Mouse (Mus musculus) lung, embryonic 15.5 days (tissue): ENCODE data around the gene Nsun2. TPM values are rescaled to one million over a fixed set of nuclear protein-coding genes. Genes with fewer than 3 reads are reported as not detected.
A peak's percentile ranks its signal among the peaks of the same experiment; 100 is the strongest.

Source experiments
- ATAC-seq: fragments of 200-750 bp; cut with Nextera tagmentation; 2 replicates; pipeline ENCODE4 v1.8.0; 2017; ENCODE audit warnings: moderate number of reproducible peaks, borderline replicate concordance; ENCODE audit not compliant: low FRiP score, low TSS enrichment; ENCODE audit errors: extremely low read depth
- H3K27ac ChIP-seq: fragments of 300-500 bp; sonication (generic); 2 replicates; pipeline ENCODE4 v1.5.1; 2015; ENCODE audit warnings: moderate library complexity, mild to moderate bottlenecking, inconsistent platforms
- H3K27me3 ChIP-seq: fragments of 300-500 bp; sonication (generic); 2 replicates; pipeline ENCODE4 v1.6.1; 2015; ENCODE audit warnings: inconsistent platforms
- H3K36me3 ChIP-seq: fragments of 300-500 bp; sonication (generic); 2 replicates; pipeline ENCODE4 v1.6.1; 2015; ENCODE audit warnings: inconsistent platforms
- H3K4me1 ChIP-seq: fragments of 300-500 bp; sonication (generic); 2 replicates; pipeline ENCODE4 v1.6.1; 2015; ENCODE audit warnings: inconsistent platforms
- H3K4me2 ChIP-seq: fragments of 300-500 bp; sonication (generic); 2 replicates; pipeline ENCODE4 v1.6.1; 2015; ENCODE audit warnings: inconsistent platforms, mild to moderate bottlenecking, moderate library complexity
- H3K4me3 ChIP-seq: fragments of 300-500 bp; sonication (generic); 2 replicates; pipeline ENCODE4 v1.5.1; 2015; ENCODE audit warnings: mild to moderate bottlenecking, inconsistent platforms
- H3K9ac ChIP-seq: fragments of 300-500 bp; sonication (generic); 2 replicates; pipeline ENCODE4 v1.6.1; 2015; ENCODE audit warnings: inconsistent platforms
- H3K9me3 ChIP-seq: fragments of 300-500 bp; sonication (generic); 2 replicates; pipeline ENCODE4 v1.6.1; 2016; ENCODE audit warnings: inconsistent platforms
- WGBS: fragments of 180-500 bp; shearing (Covaris S2); methylation state at CpG from one replicate; pipeline ENCODE4 v1.1.7; 2015; 5-methylcytosine and 5-hydroxymethylcytosine counted together
- polyA plus RNA-seq: library from polyadenylated mRNA; unstranded; fragments of >200 nt; fragmentation: Nextera tagmentation; extraction: Ambion mirVana; gene quantifications from 2 replicates; pipeline ENCODE4 v1.2.1, GENCODE M21; 2015

Nsun2 gene
- 112 and 113 TPM in 2 replicates for polyA plus RNA-seq

DNA sequence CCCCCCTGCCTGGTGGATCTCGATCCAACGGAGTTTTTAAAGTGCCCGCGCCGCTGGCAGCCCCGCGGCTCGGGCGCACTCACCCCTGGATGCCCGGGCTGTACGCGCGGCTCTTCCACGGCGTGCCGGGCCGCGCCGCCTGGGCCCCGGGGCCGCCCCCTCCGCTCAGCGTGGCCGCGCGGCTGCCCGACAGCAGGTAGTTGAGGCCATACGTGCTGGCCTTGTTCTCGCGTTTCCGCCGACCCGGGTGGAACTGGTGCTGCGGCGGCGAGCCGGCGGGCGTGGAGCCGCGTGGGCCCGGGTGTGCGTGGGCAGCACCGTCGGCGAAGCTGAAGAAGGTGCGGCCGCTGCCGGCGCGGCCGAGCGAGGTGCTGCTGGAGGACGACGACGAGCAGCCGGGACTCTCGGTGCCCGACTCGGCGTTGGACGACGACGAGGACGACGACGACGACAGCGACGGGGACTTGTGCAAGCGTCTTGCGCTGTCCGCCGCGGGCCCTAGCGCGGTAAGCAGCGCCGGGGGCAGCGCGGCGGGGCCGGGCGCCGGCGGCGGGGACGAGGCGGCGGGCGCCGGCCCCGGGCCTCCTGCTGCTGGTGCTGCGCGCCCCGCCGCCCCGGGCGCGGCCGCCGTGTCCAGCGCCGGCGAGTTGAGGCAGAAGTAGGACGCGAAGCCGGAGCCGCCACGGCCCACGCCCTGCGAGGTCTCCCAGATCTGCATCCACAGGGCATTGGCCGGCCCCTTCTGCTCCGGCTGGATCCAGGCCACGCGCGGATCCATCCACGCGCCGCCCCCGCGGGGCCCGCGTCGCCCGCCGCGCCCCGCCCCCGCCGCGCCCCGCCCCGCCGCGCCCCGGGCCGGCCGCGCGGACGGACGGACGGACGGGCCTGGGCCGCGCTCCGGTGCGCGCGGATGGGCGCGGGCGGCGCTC is at the start of gene Nsun2:
Gene Nsun2, plus strand, starts transcription at position 342 of the 929 bp plus-strand sequence.
- peak within 1 kb of the TSS; percentile 95 for H3K27ac ChIP-seq
- peak within 1 kb of the TSS; percentile 62 for H3K9ac ChIP-seq
- H3K36me3 ChIP-seq: peaks cover 11% of the 10 kb centered on the region
- no peaks in the 10 kb centered on the region for H3K27me3 ChIP-seq
- H3K4me3 ChIP-seq: peak within 1 kb of the TSS; percentile 66
- under 1% methylated on average over 133 of the region's 155 CpGs for WGBS
- H3K9me3 ChIP-seq: no peaks in the 10 kb centered on the region
- peak within 1 kb of the TSS; percentile 77 for H3K4me2 ChIP-seq
- peaks cover 40% of the 10 kb centered on the region for H3K4me1 ChIP-seq
- ATAC-seq: no peak

DNA sequence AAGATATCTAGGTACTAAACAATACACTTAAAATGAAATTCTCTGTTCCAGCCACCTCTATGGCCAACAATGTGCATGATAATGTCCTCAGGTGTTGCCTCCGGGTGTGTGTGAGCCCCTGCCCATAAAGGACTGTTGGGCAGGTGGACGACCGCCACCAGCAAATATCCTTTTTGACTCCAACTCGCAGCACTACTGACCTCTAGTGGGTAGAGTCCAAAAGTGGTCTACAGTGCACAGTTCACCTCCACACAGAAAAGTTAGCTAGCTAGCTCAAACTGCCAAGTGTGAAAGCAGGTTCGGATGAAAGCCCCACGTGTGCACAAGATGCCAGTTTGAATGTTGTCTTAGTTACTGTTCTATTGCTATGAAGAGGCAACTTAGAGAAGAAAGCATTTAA is 48.2 kb upstream of the Nsun2 start:
- 11% methylated on average over 6 of the region's 6 CpGs for WGBS
- H3K4me1 ChIP-seq: peaks cover 45% of the 10 kb centered on the region
- H3K9ac ChIP-seq: no peak overlapping the region
- no peaks in the 10 kb centered on the region for H3K36me3 ChIP-seq
- H3K27me3 ChIP-seq: peaks cover 80% of the 10 kb centered on the region
- no peak overlapping the region for H3K27ac ChIP-seq
- H3K4me2 ChIP-seq: no peak overlapping the region
- no peak for ATAC-seq
- H3K9me3 ChIP-seq: no peaks in the 10 kb centered on the region
- H3K4me3 ChIP-seq: no peak overlapping the region

DNA sequence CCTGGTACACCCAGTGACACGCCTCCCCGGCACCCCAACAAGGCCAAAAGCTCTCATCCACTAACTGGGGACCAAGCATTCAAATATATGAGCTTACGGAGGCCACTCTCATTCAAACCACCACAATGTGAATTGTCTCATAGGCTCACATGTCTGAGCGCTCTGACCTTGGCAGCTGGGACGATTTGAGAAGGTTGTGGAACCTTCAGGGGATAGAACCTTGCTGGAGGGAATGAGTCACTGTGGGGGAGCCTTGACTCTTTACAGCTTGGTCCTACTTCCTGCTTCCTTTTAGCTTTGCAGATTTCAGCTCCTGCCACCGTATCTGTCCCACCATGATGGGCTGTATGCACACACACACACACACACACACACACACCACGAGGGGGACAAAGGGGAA is 47.7 kb upstream of the Nsun2 start:
- no peak overlapping the region for H3K4me3 ChIP-seq
- ATAC-seq: no peak
- H3K9ac ChIP-seq: no peak overlapping the region
- no peak overlapping the region for H3K4me2 ChIP-seq
- H3K27me3 ChIP-seq: peaks cover 76% of the 10 kb centered on the region
- H3K36me3 ChIP-seq: no peaks in the 10 kb centered on the region
- peaks cover 45% of the 10 kb centered on the region for H3K4me1 ChIP-seq
- no peaks in the 10 kb centered on the region for H3K9me3 ChIP-seq
- 64% methylated on average over 7 of the region's 7 CpGs for WGBS
- H3K27ac ChIP-seq: no peak overlapping the region

DNA sequence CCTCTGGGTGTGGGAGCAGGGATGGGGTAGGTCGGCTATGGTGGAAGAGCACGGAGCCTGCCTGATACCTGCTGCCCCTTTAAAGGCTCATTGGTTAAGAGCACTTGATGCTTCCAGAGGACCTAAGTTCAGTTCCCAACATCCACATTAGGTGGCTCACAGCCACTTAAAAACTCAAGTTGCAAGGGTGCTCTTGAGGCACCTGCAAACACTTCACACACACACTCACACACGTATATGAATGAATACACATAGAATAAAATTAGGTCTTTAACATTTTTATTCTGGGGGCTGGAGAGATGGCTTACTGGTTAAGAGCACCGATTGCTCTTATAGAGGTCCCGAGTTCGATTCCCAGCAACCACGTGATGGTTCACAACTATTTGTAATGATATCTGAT is 46.4 kb upstream of the Nsun2 start:
- no peak overlapping the region for H3K4me3 ChIP-seq

DNA sequence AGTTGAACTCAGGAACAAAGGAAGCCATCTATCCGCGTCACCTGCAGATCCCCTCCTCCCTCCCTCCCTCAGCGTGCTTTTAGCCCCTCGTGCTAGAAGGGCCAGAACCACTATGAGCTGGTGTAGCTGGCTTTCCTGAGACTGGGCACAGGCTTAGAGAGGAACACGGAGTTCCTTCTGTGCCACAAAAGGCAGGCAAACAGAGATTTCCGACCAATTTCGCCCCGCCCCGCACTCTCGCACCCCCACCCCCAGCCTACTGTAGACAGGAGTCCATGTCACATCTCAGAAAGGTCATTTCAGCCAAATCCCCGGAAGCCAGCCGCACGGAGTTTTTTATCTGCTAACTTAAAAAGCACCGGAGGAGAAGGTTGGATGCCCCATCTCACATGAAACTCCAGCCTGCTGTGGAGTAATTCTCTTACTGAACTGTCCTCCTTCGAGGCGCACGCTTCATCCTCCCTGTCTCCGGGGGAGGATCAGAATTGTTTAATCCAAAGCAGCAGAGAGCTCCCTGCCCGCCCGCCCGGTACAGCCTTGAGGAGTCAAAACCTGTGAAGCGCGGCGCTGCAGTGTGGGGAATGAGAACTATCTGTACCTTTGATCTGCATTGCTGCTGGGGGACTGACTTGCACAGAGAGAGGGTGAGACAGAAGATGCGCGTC is 45.8 kb upstream of the Nsun2 start:
- Histone ChIP-seq H3K4me1 (peaks cover 32% of the 10 kb centered on the region), H3K27ac (no peak overlapping the region), H3K4me3 (peak overlapping the region; percentile 18), H3K9me3 (no peaks in the 10 kb centered on the region), H3K9ac (no peak overlapping the region), H3K4me2 (peak overlapping the region; percentile 53), H3K27me3 (peaks cover 60% of the 10 kb centered on the region), H3K36me3 (no peaks in the 10 kb centered on the region)
- no peak for ATAC-seq
- 1% methylated on average over 26 of the region's 26 CpGs for WGBS

More for the DNA sequence above, 46.4 kb upstream of the Nsun2 start:
- peak overlapping the region; percentile 53; the same call in 1 of the 2 replicates for H3K4me2 ChIP-seq
- peaks cover 63% of the 10 kb centered on the region for H3K27me3 ChIP-seq
- H3K9ac ChIP-seq: no peak overlapping the region
- H3K9me3 ChIP-seq: no peaks in the 10 kb centered on the region
- H3K27ac ChIP-seq: no peak overlapping the region
- H3K4me1 ChIP-seq: peaks cover 34% of the 10 kb centered on the region
- WGBS: 47% methylated on average over 7 of the region's 7 CpGs
- H3K36me3 ChIP-seq: no peaks in the 10 kb centered on the region
- peak; percentile 16; the same call in 1 of the 2 replicates for ATAC-seq

DNA sequence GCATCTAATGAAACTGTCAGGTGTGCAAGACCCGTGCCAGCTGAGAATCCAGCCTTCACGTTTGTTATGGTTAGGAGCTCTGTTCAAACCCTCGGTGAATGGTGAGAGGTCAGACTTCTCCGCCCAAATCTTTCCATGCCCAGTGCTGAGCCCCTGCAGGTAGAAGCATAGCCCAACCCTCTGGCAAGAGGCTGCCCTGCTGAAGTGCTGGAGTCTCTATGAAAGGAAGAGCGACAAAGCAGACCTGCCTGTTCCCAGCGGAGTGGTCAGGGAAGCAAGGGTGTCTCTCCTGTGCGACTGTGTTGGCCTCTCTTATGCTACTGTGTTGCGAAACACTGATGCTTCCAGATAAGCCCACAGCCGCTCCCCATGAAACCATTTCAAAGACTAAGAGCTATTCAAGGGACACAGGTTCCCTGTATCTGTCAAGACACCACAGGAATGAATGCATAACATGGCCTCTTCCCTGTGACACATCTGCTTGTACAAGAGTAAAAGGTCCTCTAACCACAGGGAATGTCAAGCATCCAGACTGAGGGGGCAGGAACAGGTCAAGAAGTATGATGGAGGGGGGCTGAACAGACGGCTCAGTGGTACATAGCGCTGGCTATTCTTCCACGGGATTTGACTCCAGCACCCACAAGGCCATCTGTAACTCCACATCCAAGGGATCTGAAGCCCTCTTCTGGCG is 44.8 kb upstream of the Nsun2 start:
- no peak for ATAC-seq

DNA sequence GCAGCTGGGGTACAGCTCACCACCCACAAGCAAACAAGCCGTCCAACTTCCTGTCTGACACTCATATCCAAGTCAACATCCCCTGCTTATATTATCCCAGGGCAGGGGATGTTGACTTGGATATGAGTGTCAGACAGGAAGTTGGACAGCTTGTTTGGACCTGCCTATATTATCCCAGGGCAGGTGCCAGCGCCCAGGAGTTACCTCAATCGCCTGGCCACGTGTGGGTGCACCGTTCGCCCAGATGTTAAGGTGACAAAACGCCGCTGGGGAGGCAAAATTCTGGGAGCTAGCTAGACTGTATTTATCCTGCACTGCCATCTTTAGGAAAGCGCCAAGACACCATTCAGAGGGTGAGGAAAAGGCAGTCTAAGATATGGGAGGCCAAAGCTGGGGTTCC is 43.8 kb upstream of the Nsun2 start:
- H3K4me2 ChIP-seq: no peak overlapping the region
- WGBS: 25% methylated on average over 9 of the region's 9 CpGs
- H3K9ac ChIP-seq: no peak overlapping the region
- no peak overlapping the region for H3K27ac ChIP-seq
- peaks cover 40% of the 10 kb centered on the region for H3K27me3 ChIP-seq
- 0 out of 2 replicates have a peak, but pooled peaks have one; percentile 6 for ATAC-seq
- H3K4me1 ChIP-seq: peaks cover 32% of the 10 kb centered on the region
- no peaks in the 10 kb centered on the region for H3K9me3 ChIP-seq
- no peaks in the 10 kb centered on the region for H3K36me3 ChIP-seq
- no peak overlapping the region for H3K4me3 ChIP-seq

More for the DNA sequence above, 44.8 kb upstream of the Nsun2 start:
- peaks cover 32% of the 10 kb centered on the region for H3K4me1 ChIP-seq
- no peaks in the 10 kb centered on the region for H3K36me3 ChIP-seq
- no peak overlapping the region for H3K27ac ChIP-seq
- 25% methylated on average over 13 of the region's 13 CpGs for WGBS
- H3K9me3 ChIP-seq: no peaks in the 10 kb centered on the region
- peak overlapping the region; percentile 53 for H3K4me2 ChIP-seq
- H3K27me3 ChIP-seq: peaks cover 50% of the 10 kb centered on the region
- H3K9ac ChIP-seq: no peak overlapping the region
- no peak overlapping the region for H3K4me3 ChIP-seq

DNA sequence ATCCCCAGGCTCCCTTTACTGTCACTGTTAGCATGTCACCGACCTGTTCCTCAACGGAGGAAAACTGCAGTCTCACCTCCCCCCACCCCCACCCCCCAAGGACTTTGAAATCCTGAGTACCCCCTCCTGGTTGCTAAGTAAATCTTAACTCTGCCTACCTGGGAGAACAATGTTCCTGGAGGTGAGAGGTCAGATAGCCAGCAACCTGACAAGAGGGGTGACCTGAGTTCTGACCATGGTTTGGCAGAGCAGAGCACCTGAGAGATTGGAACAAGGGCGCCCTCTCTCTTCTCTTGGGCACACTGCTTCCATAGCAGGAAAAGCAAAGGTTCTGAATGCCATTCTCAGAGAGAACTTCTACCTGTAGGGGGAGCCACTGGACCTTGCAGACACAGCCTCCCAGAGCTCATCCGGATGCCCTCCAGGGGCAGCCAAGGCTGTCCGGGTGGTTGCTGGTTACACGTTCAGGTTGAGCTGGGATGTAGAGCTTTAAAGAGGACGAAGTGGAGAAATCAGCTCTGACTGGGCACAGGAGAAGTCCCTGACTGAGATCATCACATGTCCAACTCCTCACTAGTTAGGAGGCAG is 40.6 kb upstream of the Nsun2 start:
- Histone ChIP-seq H3K36me3 (peaks cover 15% of the 10 kb centered on the region), H3K27me3 (peaks cover 13% of the 10 kb centered on the region; the same call in 1 of the 2 replicates), H3K9ac (no peak overlapping the region), H3K27ac (no peak overlapping the region), H3K4me1 (peaks cover 22% of the 10 kb centered on the region), H3K4me3 (no peak overlapping the region), H3K9me3 (no peaks in the 10 kb centered on the region), H3K4me2 (no peak overlapping the region)
- WGBS: 20% methylated on average over 7 of the region's 7 CpGs
- ATAC-seq: no peak

DNA sequence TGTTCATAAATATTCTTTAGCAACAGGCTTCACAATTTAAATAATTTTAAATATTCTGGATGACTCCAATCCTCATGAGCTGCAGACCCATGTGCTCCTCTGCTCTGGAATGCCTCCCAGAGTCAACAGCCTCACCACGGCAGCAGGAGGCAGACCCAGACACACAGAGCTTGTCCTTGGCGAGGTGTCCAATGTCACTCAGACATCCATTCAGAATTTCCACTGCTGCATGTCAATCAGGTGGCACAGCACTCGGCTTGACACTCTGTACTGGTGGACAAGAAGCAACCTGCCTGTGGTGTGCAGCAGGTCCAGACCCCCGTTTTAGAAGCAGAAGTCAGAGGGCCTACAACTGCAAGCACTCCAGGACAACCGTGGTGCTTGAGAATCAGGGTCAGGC is 35.3 kb upstream of the Nsun2 start:
- no peak for ATAC-seq
- Histone ChIP-seq H3K4me1 (no peaks in the 10 kb centered on the region), H3K4me2 (no peak overlapping the region), H3K27me3 (no peaks in the 10 kb centered on the region), H3K9ac (no peak overlapping the region), H3K36me3 (peaks cover 65% of the 10 kb centered on the region), H3K27ac (no peak overlapping the region), H3K4me3 (no peak overlapping the region), H3K9me3 (no peaks in the 10 kb centered on the region)
- 72% methylated on average over 5 of the region's 5 CpGs for WGBS

DNA sequence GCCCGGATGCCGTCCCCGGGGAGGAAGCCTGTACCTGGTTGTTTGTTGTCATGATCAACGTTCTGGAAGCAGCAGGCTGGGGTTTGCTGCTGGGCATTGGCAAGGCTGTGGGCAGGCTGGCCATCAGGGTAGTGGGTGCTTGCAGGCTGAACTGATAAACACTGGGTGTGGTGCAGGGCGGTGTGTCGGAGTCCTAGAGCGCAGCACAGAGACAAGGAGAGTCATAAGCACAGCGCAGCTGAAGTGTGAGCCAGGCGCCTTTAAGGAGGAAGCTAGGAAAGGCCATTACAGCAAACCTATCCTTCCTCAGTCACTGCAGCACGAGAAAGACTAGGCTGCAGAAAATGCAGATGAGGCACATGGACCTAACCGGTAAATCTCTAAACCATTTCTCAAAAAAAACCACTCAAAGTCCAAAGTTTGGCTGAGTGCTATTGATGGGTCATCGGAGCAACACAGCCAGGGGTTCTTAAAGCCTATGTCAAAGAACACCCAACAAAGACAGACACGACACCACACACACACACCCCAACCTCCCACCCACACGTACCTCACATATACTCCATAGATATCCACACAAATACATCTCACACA is 31.3 kb upstream of the Nsun2 start:
- WGBS: 92% methylated on average over 14 of the region's 14 CpGs
- no peaks in the 10 kb centered on the region for H3K4me1 ChIP-seq
- H3K4me2 ChIP-seq: no peak overlapping the region
- H3K9me3 ChIP-seq: no peaks in the 10 kb centered on the region
- H3K36me3 ChIP-seq: peaks cover 96% of the 10 kb centered on the region
- H3K27me3 ChIP-seq: no peaks in the 10 kb centered on the region
- no peak overlapping the region for H3K4me3 ChIP-seq
- H3K9ac ChIP-seq: no peak overlapping the region
- ATAC-seq: no peak
- H3K27ac ChIP-seq: no peak overlapping the region

DNA sequence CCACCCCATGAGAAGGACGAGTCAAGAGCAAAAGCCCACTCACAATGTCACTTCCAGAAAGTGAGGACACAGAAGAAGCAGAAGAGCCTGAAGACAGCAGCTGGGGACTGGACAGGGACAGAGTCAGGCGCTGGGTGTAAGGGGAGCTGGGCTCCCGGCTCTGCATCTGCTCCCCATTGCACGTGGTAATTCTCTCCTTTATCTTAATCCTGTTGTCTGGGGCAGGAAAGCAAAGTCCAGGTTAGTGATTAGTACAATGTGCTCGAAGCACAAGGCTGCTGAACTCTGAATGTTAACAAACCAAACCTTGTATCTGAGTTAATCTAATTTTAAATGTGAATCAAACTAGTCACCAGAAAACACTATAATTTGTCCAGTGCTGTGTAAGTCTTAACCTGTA is 30.7 kb upstream of the Nsun2 start:
- H3K4me1 ChIP-seq: no peaks in the 10 kb centered on the region
- no peaks in the 10 kb centered on the region for H3K9me3 ChIP-seq
- no peak for ATAC-seq
- H3K36me3 ChIP-seq: peaks cover 96% of the 10 kb centered on the region
- no peak overlapping the region for H3K27ac ChIP-seq
- no peak overlapping the region for H3K4me2 ChIP-seq
- 68% methylated on average over 5 of the region's 5 CpGs for WGBS
- H3K27me3 ChIP-seq: no peaks in the 10 kb centered on the region
- H3K4me3 ChIP-seq: no peak overlapping the region
- no peak overlapping the region for H3K9ac ChIP-seq
